Comparison of ENCODE assay signal across 11 mouse cellular contexts in genomic region chr1:120074931-120075330, GRCm38 (mm10). TPM values are rescaled to one million over a fixed set of nuclear protein-coding genes. Genes with fewer than 3 reads are reported as not detected.
DNase-seq lines count a peak whose midpoint lies in the region; ATAC-seq and TF ChIP-seq lines count a peak whose summit lies in the region.
"Had no signal": no experiment of that assay in that cellular context is flagged by ENCODE, and none has a peak within 500 bp of the region (broad histone marks: within the 10 kb centered on the region; RNA-seq: fewer than 3 reads in every experiment).

No protein-coding gene starts in this region.

- H3K4me2 ChIP-seq in intestine, postnatal 0 days (replicated peaks; ENCODE audit: low read depth): peak overlapping the region; percentile 76; the same call in 1 of the 2 replicates

- TF ChIP-seq CTCF in lung, adult 2 months (IDR thresholded peaks at IDR 0.05; ENCODE audit: insufficient read depth, low read length): no peak
- no peak for TF ChIP-seq CTCF in intestine, postnatal 0 days (IDR thresholded peaks at IDR 0.05; ENCODE audit: low read depth)
- no peak for TF ChIP-seq CTCF in small intestine, adult 2 months (IDR thresholded peaks at IDR 0.05; ENCODE audit: extremely low read depth, insufficient read length, insufficient replicate concordance, low read depth, low read length)

- no peaks in the 10 kb centered on the region for H3K27me3 ChIP-seq in intestine, postnatal 0 days (replicated peaks; ENCODE audit: control insufficient read depth, insufficient read depth, low read length)
- H3K27me3 ChIP-seq in small intestine, adult 2 months (ENCODE audit: control insufficient read depth, insufficient read depth, low read length): no peaks in the 10 kb centered on the region

- DNase-seq in cerebellum, adult 11 months: no peak
- peak; percentile 47 for DNase-seq in lung, adult 2 months
- no peak for DNase-seq in lung, postnatal 25 days (ENCODE audit: low spot score)
- no peak for DNase-seq in neural tube, embryonic 10.5 days (ENCODE audit: extremely low spot score, low spot score)
- no peak for DNase-seq in thymus, postnatal 14 days

- H3K36me3 ChIP-seq in intestine, postnatal 0 days (ENCODE audit: control insufficient read depth, insufficient read depth): no peaks in the 10 kb centered on the region
- no peaks in the 10 kb centered on the region for H3K36me3 ChIP-seq in small intestine, adult 2 months (ENCODE audit: control insufficient read depth, insufficient read depth, low read length)
- H3K36me3 ChIP-seq: liver, embryonic 15.5 days had no signal

- H3K9me3 ChIP-seq in intestine, postnatal 0 days (ENCODE audit: control insufficient read depth): no peaks in the 10 kb centered on the region
- H3K9me3 ChIP-seq: liver, embryonic 15.5 days had no signal

- H3K27ac ChIP-seq in intestine, postnatal 0 days (ENCODE audit: low read depth, low read length): peak overlapping the region; percentile 64
- peak overlapping the region; percentile 57 for H3K27ac ChIP-seq in small intestine, adult 2 months (ENCODE audit: insufficient read depth, low read depth, low read length)
- H3K27ac ChIP-seq: left cerebral cortex, adult 2 months had no signal

- H3K4me1 ChIP-seq in lung, adult 2 months (ENCODE audit: control insufficient read depth, insufficient read depth, low read length): peaks cover 17% of the 10 kb centered on the region
- H3K4me1 ChIP-seq in intestine, postnatal 0 days (replicated peaks; ENCODE audit: control insufficient read depth, insufficient read depth, low read length): peaks cover 6% of the 10 kb centered on the region; the same call in 1 of the 2 replicates
- peaks cover 26% of the 10 kb centered on the region for H3K4me1 ChIP-seq in small intestine, adult 2 months (ENCODE audit: control insufficient read depth, insufficient read depth, insufficient read length, low read length)

- no peak overlapping the region for H3K4me3 ChIP-seq in lung, adult 2 months (replicated peaks; ENCODE audit: extremely low read depth, low read depth, low read length)
- H3K4me3 ChIP-seq in intestine, postnatal 0 days (ENCODE audit: low read depth, low read length): no peak overlapping the region
- H3K4me3 ChIP-seq in small intestine, adult 2 months (ENCODE audit: low read depth, low read length): no peak overlapping the region
- H3K4me3 ChIP-seq: left cerebral cortex, adult 2 months; liver, embryonic 15.5 days had no signal

- no peak overlapping the region for H3K9ac ChIP-seq in intestine, postnatal 0 days (ENCODE audit: low read depth, low read length)
- H3K9ac ChIP-seq: liver, embryonic 15.5 days had no signal

- TF ChIP-seq POLR2A in lung, adult 2 months (IDR thresholded peaks at IDR 0.05; ENCODE audit: borderline replicate concordance, extremely low read depth, low read depth, low read length): no peak
- no peak for TF ChIP-seq POLR2A in small intestine, adult 2 months (IDR thresholded peaks at IDR 0.05; ENCODE audit: low read depth, low read length)

- WGBS in lung, adult 2 months: 43% methylated on average over 4 of the region's 4 CpGs
- 72% methylated on average over 4 of the region's 4 CpGs for WGBS in intestine, postnatal 0 days
- 44% methylated on average over 4 of the region's 4 CpGs for WGBS in small intestine, adult 2 months

- peak; percentile 7; the same call in 1 of the 2 replicates for ATAC-seq in cerebellum, adult (ENCODE audit: insufficient number of reproducible peaks, low FRiP score, low TSS enrichment)
- no peak for ATAC-seq in intestine, postnatal 0 days
- ATAC-seq: midbrain, embryonic 16.5 days had no signal

RNA-seq across cellular contexts. Expression of gene Tmem37, which starts 1.1 kb away (rescaled TPM):
- 78.9 and 80.0 TPM in 2 replicates for polyA plus RNA-seq in lung, adult 2 months (2012; rRNA removed)
- polyA plus RNA-seq in intestine, postnatal 0 days (2015; fragmentation: Nextera tagmentation; extraction: Ambion mirVana): 593 and 673 TPM in 2 replicates
- polyA plus RNA-seq in small intestine, adult 2 months (2012; rRNA removed): 121 and 171 TPM in 2 replicates

RNA-seq across cellular contexts. Expression of gene Dbi, which starts 45.9 kb away (rescaled TPM):
- 193 and 281 TPM in 2 replicates for polyA plus RNA-seq in lung, adult 2 months (2012; rRNA removed)
- 3,066 and 3,164 TPM in 2 replicates for polyA plus RNA-seq in intestine, postnatal 0 days (2015; fragmentation: Nextera tagmentation; extraction: Ambion mirVana)
- 419 and 468 TPM in 2 replicates for polyA plus RNA-seq in small intestine, adult 2 months (2012; rRNA removed)

RNA-seq across cellular contexts. Expression of gene 3110009E18Rik, which starts 46.1 kb away (rescaled TPM):
- polyA plus RNA-seq in lung, adult 2 months (2012; rRNA removed): 1.5 and 1.7 TPM in 2 replicates
- 8.2 and 8.7 TPM in 2 replicates for polyA plus RNA-seq in intestine, postnatal 0 days (2015; fragmentation: Nextera tagmentation; extraction: Ambion mirVana)
- polyA plus RNA-seq in small intestine, adult 2 months (2012; rRNA removed): not detected in 2 replicates
